Mouse (Mus musculus) natural killer cell, adult 2 months (primary cell): ENCODE results near the gene Rap2a.

Experiments
- DNase-seq, 2 experiments: peaks; one replicate each; pipeline ENCODE4 v3.0.0; 2022; ENCODE audit warnings: low spot score in 2 of 2

The Rap2a gene

DNA sequence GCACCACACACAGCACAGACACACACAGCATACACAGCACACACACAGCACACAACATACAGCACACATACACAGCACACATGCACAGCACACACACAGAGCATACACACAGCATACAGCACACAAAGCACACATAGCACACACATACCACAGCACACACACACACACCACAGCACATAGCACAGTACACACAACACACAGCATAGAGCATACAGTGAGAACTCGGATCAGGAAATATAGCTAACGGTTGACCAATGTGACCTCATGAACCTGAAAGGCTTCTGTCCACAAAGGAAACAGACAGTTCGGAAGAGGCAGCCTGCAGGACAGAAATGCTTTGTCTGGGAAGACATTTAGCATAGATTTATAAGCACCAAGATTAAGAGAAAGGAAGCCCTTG is 61.4 kb downstream of the Rap2a start:
- DNase-seq, result no peak

DNA sequence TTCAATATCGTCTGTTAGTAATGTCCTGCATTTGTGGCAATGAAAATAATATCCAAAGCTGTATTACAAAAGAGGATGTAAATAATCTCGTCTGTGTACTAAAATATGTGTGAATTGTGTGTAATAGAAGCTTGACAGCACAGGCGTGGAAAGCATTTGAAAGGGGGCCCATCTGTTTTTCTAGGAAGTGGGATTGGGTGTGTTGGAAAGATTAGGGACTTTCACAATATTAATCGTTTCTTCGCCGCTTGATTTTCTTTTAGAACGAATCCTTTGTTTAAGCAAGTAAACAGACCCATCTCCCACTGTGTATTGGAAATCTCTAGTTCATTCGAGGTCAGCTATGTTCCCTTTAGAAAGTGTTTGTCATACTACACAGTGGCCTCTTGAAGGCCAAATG is 64.2 kb downstream of the Rap2a start:
- DNase-seq, result no peak

DNA sequence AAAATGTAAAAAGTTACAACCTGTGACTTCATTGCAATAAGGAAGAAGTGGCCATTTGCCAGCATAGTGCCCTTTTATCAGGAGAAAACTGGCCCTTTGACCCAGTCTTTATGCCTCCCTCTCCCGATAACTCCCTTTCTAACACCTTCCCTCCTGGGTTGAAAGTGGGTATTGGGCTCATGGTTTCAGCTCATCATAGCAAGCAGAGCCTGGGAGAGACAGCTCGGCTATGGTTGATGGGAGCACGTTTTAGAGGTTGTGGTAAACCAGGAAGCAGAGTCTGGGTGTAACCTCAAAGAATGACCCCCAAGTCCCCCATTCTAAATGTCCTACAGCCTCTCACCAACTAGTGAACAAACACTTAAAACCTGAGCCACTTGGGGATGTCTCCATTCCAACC is 64.7 kb downstream of the Rap2a start:
- no peak for DNase-seq

DNA sequence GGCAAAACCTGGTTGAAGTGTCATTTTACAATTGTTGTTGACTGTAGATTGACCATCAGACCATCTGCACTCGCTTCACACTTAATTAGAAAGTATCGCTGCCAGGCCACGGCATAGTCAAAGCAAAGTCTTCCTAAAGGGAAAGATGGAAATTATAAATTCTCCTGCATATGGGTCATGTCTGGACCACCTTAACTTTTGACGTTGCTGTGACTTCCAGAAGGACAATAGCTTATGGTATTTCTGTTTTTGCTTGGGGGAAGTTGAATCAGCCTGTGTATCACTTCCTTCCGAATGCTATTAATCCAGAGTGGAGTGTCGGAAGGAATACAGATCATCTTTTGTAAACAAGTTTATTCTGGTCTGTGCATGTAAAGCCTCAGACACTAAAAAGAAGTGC is 65.6 kb downstream of the Rap2a start:
- DNase-seq, result no peak

DNA sequence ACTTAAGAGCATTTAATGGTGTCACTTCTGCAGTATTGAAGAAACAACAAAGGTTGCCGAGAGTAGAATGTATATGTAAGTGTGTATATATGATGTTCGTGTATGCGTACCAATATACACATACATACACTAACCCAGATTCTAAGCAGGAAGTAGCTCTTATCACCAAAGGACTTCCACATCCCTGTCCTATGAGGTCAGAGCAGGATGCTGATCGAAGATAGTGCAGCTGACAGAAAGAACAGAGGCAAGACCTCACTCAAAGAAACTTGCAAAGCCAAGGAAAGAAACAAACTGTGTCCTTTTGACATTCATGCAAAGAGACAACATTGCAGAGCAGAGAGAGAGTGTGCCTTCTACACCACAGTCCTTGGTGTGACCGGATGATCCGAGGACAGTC is 66.3 kb downstream of the Rap2a start:
- no peak for DNase-seq

DNA sequence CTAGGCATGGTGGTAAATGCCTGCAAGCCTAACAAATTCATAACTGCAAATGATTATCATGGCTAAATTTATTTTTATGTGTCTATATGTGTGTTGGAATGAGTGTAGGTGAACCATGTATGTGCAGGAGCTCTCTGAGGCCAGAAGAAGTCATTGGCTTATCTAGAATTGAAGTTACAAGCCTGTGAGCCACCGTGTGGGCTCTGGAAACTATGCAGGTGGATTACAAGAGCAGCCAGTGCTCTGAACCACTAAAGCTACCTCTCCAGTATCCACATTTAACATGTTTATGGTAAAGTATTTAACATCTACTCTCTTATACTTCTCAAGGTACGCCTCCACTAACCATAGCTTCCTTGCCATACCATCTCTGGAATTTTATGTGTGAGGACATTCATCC is 66.7 kb downstream of the Rap2a start:
- no peak for DNase-seq
